Mouse (Mus musculus): Measurements from ENCODE around the gene Mrc1. TPM values are rescaled to one million over a fixed set of nuclear protein-coding genes. Genes with fewer than 3 reads are reported as not detected.
"Not testable (repeated sequence)": the region's sequence is repeated elsewhere in the genome, so short reads cannot be mapped to it uniquely, and the experiment has no call there.

The Mrc1 gene
- 1.6 TPM in 1 of 2 replicates, not detected in the other for total RNA-seq (2017)

DNA sequence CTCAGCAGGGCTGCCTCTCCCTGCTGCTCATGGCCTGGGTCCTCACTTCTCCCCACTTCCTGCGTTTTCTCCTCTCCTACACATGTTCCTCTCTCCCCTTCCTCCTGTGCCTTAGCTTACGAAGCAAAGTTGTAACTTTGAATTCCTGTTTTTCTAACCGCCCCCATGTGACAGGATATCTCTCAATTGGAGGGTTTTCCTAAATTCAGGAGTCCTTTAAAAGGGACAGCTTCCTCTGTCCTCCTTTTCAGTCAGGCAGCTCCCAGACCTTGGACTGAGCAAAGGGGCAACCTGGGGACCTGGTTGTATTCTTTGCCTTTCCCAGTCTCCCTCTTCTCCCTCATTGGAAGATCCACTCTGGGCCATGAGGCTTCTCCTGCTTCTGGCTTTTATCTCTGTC is at the start of gene Mrc1:
Mrc1 (plus strand) TSS at position 244 of the 400 bp plus-strand sequence.
- ATAC-seq (replicated peaks; ENCODE audit: low read depth, poor library complexity, severe bottlenecking) = 0 out of 2 replicates have a peak, but pooled peaks have one; percentile 10

DNA sequence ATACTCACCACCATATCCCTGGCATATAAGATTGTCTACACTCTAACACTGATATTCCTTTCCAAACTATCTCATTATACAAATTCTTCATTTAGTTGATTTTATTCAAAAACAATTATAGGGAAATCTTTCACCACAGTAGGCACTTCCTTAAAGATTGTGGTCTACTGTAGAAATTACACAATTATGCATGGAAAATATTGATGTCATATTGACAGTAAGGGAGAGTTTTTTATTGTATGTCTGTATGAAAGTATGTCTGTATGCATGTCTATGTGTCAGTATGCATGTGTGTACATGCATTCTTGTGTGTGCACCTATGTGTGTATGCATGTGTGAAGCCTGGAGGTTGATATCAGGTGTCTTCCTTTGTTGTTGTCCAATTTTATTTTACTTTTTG is 44.8 kb upstream of the Mrc1 start:
- peak; percentile 58 for ATAC-seq (replicated peaks; ENCODE audit: low read depth, poor library complexity, severe bottlenecking)

DNA sequence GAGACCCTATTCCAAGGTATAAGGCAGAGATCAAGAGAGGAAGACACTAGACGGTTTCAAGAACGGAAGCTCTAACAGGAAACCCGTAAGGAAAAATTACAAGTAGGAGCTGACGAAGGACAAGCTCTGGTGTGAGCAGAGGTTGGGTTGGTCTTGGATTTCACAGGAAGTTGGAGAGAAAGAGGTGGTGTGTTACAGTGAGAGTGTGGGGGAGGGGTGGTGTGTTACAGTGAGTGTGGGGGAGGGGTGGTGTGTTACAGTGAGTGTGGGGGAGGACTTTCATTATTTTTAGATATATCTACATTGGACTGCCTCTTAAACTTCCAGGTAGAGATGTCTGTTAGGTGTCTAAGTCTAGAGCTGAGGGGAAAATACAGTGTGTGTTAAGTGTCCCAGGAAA is 38.5 kb upstream of the Mrc1 start:
- ATAC-seq (replicated peaks; ENCODE audit: low read depth, poor library complexity, severe bottlenecking) = no peak

DNA sequence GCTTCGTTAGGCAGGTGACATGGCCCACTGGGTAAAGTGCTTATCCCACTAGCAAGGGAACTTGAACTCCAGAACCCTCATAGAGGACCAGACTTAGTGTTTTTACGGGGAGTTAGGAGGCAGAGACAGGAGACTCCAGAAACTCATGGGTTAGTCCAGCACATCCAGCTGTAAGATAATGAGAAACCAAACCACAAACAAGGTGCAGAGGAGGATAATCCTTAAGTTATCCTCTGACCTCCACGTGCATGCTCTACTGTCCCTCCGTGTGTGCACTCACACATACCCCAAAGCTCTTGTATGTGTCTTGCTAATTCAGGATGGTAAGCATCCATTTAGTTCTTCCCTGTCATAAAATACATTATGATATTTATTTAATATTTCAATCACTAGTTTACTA is 37.6 kb upstream of the Mrc1 start:
- peak; percentile 48 for ATAC-seq (replicated peaks; ENCODE audit: low read depth, poor library complexity, severe bottlenecking)

DNA sequence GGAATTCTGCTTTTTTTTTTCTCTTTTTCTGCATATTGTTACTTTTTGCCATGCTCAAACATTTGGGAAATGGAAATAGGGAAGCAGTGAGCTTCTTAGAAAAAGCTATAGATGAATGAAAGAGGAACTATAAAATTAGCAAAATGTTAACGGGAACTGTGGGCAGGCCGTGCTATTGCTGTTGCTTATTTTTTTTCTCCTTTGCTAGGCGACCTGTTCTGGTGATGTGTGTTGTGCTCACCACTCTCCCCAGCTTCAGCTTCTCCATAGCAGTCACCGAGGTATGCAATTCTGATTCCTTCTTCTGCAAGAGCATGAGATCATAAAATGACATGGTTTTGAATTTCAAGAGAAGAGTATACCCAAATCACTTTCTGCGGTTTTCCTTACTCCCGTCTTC is 37.1 kb upstream of the Mrc1 start:
- ATAC-seq (replicated peaks; ENCODE audit: low read depth, poor library complexity, severe bottlenecking) = peak; percentile 97

DNA sequence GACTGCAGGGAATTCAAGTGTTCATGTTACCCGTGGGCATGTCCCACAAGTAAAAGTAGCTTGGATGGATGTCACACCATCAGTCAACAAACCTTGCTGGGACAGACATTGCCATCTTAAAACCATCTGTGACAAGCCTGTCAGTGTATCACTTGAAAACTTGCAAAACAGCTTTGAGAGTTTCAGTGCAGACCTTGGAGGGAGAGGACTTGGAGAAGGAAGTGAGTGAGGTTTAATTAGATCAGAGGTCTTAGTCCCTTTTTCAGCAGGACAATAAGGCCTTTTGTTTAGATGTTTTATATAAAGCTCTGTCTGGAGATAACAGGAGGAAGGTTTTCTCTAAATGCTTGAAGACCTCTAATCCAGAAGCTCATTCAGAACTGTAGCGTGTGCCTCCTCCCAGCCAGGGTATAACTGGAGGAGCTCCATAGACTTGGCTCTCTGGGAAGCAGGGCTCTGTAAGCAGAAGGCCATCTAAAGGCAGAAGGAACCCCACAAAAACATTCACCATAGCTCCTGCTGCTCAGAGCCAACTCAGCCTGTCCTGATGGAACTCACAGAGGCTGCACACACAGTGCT is 30.8 kb upstream of the Mrc1 start:
- not testable (repeated sequence) for ATAC-seq (replicated peaks; ENCODE audit: low read depth, poor library complexity, severe bottlenecking)

DNA sequence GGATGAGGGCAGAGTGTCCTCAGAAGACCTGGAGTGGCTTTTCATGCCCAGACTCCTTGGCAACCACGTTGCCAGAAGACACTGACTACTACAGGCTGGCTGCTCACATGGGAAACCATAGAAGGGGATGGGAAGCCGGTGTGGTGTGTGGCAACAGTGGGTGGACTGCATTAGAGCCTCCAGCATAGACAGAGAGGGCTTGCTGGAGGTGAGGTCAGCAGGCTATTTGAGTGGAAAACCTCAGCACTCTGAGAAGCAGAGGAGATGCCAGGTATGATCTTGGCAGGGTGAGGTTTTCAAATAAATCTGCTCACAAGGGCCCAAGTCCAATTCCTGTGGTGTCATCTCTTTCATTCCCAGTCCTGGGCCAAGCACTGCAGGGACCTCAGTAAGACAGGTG is 29.6 kb upstream of the Mrc1 start:
- ATAC-seq (replicated peaks; ENCODE audit: low read depth, poor library complexity, severe bottlenecking) = peak; percentile 68

DNA sequence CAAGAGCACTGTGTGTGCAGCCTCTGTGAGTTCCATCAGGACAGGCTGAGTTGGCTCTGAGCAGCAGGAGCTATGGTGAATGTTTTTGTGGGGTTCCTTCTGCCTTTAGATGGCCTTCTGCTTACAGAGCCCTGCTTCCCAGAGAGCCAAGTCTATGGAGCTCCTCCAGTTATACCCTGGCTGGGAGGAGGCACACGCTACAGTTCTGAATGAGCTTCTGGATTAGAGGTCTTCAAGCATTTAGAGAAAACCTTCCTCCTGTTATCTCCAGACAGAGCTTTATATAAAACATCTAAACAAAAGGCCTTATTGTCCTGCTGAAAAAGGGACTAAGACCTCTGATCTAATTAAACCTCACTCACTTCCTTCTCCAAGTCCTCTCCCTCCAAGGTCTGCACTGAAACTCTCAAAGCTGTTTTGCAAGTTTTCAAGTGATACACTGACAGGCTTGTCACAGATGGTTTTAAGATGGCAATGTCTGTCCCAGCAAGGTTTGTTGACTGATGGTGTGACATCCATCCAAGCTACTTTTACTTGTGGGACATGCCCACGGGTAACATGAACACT is 28.2 kb upstream of the Mrc1 start:
- ATAC-seq (replicated peaks; ENCODE audit: low read depth, poor library complexity, severe bottlenecking) = not testable (repeated sequence)

DNA sequence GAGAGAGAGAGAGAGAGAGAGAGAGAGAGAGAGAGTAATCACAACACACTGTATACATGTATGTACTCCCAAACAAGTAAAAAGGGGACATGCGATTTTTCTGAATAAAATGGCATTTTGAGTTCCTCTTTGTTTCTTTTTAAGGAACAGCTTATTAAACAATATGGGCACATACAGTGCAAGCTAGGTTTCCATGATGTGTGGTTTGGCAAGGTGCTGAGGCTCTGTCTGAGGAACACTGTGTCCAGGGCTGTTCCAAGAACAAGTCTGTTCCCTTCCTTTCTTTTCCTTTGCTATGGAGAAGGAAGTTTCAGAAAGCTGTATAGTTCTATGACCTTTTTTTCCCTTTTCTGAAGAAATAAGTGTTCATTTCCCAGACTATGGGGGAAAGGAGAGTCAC is 24.9 kb upstream of the Mrc1 start:
- peak; percentile 46 for ATAC-seq (replicated peaks; ENCODE audit: low read depth, poor library complexity, severe bottlenecking)

DNA sequence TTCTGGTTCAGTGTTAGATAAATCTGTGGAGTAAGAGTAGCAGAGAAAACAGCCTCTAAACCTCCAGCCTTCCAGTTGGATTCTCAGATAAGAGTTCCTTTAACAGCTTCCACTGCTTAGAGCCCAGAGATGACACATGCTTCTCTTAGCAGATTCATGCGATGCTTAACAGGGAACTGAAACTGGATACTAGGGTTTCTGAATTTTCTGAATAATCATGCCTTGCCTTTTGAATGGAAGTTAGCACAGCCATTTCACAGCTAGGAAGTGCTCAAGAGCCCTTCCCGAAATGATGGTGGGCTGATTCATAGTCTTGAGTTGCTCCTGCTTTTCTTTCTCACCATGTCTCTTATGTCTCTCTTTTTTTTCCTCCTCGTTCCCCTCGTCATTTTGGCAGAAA is 22.4 kb upstream of the Mrc1 start:
- ATAC-seq (replicated peaks; ENCODE audit: low read depth, poor library complexity, severe bottlenecking) = peak; percentile 66

DNA sequence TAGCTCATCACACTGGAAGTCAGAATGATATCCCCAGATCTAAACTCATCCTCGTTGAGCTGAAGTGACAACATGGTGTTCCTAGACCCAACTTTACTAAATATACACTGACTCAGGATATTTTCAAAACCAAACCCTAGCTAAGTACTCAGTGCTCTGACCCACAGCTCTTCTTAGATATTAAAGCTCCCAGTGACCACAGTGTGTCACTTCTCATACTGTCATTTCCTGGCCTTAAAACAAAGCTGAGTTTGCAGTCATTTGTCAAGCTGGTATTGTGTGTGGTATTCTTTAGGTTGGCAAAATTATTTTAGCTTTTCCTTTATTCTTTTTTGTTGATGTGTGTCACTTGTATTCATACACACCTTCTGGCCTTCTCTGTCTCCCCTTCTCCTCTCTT is 18.5 kb upstream of the Mrc1 start:
- peak; percentile 75 for ATAC-seq (replicated peaks; ENCODE audit: low read depth, poor library complexity, severe bottlenecking)

DNA sequence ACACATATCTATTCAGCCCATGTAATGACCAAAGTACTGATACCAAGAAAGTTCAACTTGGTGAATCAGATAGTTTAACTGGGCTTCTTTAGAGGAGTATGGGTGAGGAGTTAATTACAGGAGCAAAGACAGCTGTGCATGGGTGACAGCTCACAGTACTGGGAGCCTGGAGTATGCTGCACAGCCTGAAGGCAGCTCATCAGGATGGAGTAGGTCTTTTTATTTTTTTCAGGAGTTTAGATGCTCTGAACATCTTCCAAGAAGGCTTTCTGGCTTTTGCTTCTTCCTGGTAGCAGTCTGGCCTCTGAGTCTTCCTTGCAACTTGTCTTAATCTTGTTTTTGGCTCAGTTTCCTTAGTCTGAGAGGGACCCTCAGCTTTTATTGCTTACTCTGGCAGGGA is 17.6 kb upstream of the Mrc1 start:
- ATAC-seq (replicated peaks; ENCODE audit: low read depth, poor library complexity, severe bottlenecking) = no peak

DNA sequence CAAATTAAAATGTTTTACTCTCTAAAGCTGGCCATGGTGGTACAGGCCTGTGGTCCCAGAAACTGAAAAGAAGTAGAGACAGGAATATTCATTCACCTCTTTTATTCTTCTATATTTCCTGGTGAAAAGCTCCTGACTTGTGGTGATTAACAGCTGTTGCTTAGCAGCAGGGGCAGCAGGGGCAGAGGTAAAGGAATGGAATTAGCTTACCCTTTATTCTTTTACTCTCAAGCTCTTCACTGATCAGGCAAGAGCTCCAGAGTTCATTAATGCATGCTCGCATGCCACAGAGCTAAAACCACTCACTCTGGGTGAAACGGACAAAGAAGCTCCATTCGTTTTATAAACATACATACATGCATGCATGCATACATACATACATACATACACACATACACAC is 14.4 kb upstream of the Mrc1 start:
- no peak for ATAC-seq (replicated peaks; ENCODE audit: low read depth, poor library complexity, severe bottlenecking)

DNA sequence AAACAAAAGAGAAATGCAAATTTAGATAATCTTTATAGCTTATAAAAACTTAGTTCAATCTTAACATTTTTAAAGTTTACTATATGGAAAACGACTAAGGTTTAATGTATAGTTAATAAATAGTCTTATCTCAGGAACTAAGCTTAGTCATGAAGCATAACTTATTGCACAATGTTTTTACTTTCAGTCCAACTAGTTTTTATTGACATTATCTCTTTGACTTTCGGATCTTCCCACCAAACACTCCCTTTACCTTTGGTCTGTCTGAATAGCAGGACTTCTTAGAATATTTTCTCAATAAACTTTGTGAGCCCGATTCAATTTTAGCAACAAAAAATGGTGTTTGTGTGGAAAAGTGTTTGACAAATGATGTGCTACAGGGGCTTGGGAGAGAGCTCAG is 12.5 kb upstream of the Mrc1 start:
- no peak for ATAC-seq (replicated peaks; ENCODE audit: low read depth, poor library complexity, severe bottlenecking)

DNA sequence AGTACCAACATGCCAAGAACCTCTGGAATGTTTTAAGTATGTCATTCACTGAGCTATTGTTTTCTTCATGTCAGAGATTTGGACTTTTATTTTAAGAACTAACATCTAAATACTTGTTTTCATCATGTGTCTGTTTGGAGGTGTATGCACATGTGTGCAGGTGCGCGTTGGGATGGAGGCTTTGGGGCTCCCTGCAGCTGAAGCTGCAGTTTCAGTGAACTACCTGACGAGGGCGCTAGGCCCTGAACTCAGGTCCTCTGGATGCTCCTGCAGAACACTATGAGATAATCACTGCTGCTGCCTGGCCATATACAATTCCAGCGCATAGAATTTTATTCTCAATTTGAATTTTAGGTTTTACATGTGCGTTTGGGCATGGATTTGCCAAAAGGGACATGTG is 11.1 kb upstream of the Mrc1 start:
- no peak for ATAC-seq (replicated peaks; ENCODE audit: low read depth, poor library complexity, severe bottlenecking)

DNA sequence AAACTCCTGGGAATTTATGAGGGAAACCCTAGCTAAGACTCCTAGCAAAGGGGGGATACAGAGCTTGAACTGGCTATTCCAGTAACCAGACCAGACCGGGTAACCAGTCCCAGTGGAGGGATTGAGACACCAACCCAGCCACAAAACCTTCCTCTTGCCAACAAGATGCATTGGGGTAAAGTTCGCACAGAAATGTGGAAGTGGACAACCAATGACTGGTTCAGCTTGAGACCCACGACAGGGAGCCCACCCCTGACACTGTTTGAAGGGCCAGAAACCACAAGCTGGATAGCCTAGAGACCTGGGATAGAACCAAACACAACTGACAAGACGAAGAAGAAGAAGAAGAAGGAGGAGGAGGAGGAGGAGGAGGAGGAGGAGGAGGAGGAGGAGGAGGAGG is 4.8 kb upstream of the Mrc1 start:
- ATAC-seq (replicated peaks; ENCODE audit: low read depth, poor library complexity, severe bottlenecking) = peak; percentile 87

DNA sequence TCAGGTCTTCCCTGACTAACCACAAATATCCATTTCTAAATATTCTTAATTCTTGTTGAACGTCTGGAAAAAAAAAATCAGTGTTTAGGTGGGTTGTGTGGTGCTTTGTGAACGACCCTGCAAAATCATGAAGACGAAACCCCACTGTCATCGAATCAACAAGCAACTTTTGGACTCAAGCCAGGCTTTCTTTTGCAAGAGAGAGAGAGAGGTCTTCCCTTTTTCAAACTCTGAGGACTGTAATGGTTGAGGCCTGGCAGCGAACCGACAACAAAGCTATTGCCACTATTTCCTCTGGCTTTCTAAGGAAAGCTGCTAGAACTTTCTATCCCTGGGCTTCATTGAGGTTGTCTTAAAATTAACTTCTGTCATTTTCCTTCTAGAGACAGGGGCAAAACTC is 697 bp upstream of the Mrc1 start:
- peak; percentile 46; the same call in 1 of the 2 replicates for ATAC-seq (replicated peaks; ENCODE audit: low read depth, poor library complexity, severe bottlenecking)

DNA sequence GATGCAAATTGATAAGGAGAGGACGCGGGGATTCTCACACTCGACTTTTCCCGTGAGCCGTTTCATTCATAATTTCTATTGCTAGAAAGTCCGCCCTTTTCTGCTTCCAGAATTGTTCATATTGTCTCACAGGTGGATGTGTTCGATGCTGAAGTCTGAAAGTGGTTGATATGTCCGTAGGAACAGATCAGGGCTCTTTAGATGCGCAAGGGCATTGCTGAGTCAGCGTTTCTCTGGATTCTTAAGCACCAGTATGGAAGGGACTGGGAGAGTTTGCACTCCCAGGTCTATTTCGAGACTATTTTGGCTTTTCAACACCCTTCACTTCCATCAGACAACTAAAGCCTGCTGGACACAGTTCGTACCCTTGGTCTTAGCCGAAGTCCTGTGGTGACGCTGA is 787 bp downstream of the Mrc1 start:
- ATAC-seq (replicated peaks; ENCODE audit: low read depth, poor library complexity, severe bottlenecking) = no peak

DNA sequence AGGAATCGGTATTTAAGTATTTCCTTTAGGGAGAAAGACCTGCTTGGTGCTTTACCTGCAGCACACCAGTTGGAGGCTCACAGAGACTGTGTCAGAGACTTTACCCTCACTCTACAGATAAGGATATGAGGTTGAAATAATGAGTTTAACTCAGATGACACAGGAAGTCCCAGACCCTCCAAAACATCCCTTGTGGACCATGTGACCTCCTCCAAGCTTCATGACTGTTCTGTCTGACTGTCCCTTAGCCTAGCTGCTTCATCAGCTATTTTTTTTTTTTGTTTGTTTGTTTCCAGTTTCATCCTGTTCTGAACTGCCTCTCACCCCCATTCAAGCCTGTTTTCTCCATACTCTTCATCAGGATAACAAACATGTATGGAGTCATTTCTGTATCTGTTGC is 3.7 kb downstream of the Mrc1 start:
- ATAC-seq (replicated peaks; ENCODE audit: low read depth, poor library complexity, severe bottlenecking) = no peak

DNA sequence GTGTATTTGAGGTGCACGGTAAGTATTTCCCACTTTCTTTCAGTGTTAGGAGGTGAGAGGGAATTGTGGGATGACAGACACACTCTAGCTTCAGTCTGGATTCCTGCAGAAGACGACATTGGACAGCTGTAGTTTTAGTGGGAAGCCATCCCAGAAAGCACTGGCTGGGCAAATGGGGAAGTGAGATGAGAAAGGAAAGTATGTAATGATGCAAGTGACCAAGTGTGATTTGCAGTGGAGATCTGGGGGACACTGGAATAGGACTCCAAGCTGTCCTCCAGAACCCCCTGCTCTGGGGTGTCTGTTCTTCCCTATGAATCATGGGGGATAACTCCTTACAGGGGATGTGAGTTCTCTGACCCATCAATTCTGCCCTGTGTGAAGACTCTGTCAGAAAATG is 4.8 kb downstream of the Mrc1 start:
- ATAC-seq (replicated peaks; ENCODE audit: low read depth, poor library complexity, severe bottlenecking) = peak; percentile 59

DNA sequence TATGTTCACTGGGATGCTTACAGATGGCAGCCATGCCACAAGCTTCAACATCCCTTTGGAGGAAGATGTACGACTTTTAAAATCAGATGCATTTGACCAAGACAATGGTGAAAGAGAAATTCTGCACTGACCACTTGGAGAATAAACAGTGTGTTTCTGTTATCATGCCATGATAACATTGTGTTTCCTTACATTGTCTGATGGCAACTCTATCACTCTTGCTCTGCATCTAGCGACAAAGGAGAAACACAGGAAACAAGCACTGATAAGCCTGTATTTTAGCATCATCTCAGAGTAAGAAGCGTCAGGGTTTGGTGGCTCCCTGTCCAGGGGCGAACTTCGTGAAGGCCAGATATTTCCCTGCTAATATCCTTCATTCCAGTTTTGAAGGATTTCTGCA is 6.1 kb downstream of the Mrc1 start:
- no peak for ATAC-seq (replicated peaks; ENCODE audit: low read depth, poor library complexity, severe bottlenecking)

DNA sequence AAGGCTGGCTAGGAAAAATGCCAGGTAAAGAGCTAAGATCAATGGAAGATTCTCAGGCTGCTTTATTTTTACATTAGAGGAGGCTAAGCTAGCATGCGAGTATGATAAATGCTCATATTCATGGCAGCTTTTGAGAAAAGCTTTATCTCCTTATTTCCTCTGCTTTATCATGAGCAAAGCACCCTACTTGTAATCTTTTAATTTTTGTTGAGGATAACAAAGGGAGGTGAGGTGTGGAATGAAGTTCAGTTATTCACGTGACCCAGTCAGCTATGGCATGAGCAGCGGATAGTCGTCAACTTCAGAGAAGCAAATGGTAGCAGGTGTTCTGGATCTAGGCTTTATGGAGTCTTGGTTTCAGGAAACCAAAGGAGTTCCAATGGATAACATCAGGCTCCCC is 7.7 kb downstream of the Mrc1 start:
- no peak for ATAC-seq (replicated peaks; ENCODE audit: low read depth, poor library complexity, severe bottlenecking)
